Mouse (Mus musculus) cerebellum, postnatal 14 days (tissue): ENCODE data around the gene Olfr1489.
"Not testable (repeated sequence)": the region's sequence is repeated elsewhere in the genome, so short reads cannot be mapped to it uniquely, and the experiment has no call there.

Experiments used
- DNase-seq, 2 experiments: peaks; one replicate each; pipeline ENCODE4 v3.0.0; 2021; ENCODE audit warnings: mixed read lengths in 2 of 2

The Olfr1489 gene

DNA sequence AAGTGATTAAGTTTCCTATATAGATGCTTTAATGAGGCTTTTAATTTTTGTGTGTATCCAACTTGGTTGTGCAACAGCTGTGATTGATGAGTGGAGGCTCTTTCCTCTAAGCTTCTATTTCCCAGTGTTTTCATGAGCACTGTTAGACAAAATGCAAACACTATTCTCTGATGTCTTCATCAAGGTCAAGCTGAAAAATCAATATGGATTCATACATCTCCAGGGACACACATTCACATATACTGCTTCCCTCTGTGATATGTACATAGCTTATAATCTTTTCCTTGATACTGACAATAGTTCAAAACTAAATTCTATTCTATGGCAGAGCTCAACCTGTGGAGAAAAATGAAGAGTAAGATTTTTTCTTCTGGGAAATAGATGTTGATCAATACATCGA is at the start of gene Olfr1489:
Gene Olfr1489 (plus strand): TSS at position 301 of the 400 bp plus-strand sequence.
- no peak for DNase-seq

DNA sequence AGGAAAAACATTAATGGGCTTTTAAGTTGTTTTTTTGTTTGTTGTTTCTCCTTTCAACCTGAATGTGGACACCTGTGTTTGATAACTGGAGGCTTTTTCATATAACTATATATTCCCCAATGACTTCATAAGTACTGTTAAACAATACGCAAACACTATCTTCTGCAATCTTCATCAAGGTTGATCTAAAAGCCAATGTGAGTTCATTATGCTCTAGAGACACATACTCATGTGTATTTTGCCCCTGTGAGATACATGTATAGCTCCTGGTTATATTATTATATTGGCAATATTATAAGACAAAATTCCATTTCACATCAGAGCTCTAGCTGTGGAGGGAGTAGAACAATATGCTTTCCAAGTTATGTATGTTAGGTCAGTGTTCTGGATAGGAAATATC is 48.2 kb upstream of the Olfr1489 start, which contains the start of gene Olfr1484:
Gene Olfr1484 (plus strand): TSS at position 301 of the 400 bp plus-strand sequence.
- DNase-seq, result no peak

DNA sequence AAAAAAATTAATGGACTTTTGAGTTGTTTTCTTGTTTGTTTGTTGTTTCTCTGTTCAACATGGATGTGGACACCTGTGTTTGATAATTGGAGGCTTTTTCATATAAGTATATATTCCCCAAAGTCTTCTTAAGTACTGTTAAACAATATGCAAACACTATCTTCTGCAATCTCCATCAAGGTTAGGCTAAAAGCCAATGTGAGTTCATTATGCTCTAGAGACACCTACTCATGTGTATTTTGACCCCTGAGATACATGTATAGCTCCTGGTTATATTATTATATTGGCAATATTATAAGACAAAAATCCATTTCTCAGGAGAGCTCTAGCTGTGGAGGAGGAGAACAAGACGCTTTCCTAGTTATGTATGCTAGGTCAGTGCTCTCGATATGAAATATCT is 14.3 kb upstream of the Olfr1489 start, which contains the start of gene Olfr1487:
Gene Olfr1487 (plus strand): TSS at position 301 of the 400 bp plus-strand sequence.
- DNase-seq, result not testable (repeated sequence)

DNA sequence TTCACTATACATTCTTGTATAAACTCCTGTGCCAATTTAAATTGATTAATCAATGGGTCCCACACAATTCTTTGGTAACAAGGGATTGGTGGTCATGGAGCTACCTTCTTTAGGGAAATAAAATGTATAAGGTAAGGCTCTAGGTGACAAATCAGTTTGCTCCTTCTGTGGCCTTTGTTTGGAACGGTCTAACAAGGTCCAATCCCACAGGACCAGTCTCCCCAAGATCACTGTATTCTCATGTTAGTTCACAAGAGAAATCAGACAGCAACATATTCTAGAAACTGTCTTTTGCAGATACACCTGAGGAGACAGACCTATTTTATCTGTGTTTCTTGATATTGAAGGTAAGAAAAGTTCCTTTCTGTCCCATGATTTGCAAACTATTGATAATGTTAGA is 19.4 kb downstream of the Olfr1489 start, which contains the start of gene Olfr1490:
Gene Olfr1490 (plus strand): TSS at position 301 of the 400 bp plus-strand sequence.
- no peak for DNase-seq
